Mouse (Mus musculus): ENCODE data around the gene Aldh3a2. TPM values are rescaled to one million over a fixed set of nuclear protein-coding genes. Genes with fewer than 3 reads are reported as not detected.
"Not testable (repeated sequence)": the region's sequence is repeated elsewhere in the genome, so short reads cannot be mapped to it uniquely, and the experiment has no call there.

Gene Aldh3a2
- polyA plus RNA-seq, 1 experiment = 77.7 TPM

GRCm38 (mm10) chr11:61174291-61174820, 92.9 kb downstream of the Aldh3a2 start:
- no peak for DNase-seq (ENCODE audit: low spot score)

GRCm38 (mm10) chr11:61173477-61173876, 93.8 kb downstream of the Aldh3a2 start:
- DNase-seq (ENCODE audit: low spot score) = not testable (repeated sequence)

Other genes starting within 250 kb of the Aldh3a2 start
- gene Kcnj12, start 244.9 kb downstream of the Aldh3a2 start, polyA plus RNA-seq (2012; rRNA removed) = 4.9 and 7.7 TPM in 2 replicates
- gene Tnfrsf13b, start 140.7 kb downstream of the Aldh3a2 start, polyA plus RNA-seq (2012; rRNA removed) = 3.5 and 4.3 TPM in 2 replicates
- gene Usp22, start 92.4 kb downstream of the Aldh3a2 start, polyA plus RNA-seq (2012; rRNA removed) = 51.9 and 53.3 TPM in 2 replicates
- 145 and 173 TPM in 2 replicates for gene Aldh3a1, start 59.9 kb downstream of the Aldh3a2 start, polyA plus RNA-seq (2012; rRNA removed)
- gene Slc47a2, start 75.4 kb upstream of the Aldh3a2 start, polyA plus RNA-seq (2012; rRNA removed) = 0.25 and 0.41 TPM in 2 replicates
- 24.4 and 29.1 TPM in 2 replicates for gene Slc47a1, start 110.9 kb upstream of the Aldh3a2 start, polyA plus RNA-seq (2012; rRNA removed)
- gene Rnf112, start 186.7 kb upstream of the Aldh3a2 start, polyA plus RNA-seq (2012; rRNA removed) = 0.87 and 1.3 TPM in 2 replicates
- 196 and 207 TPM in 2 replicates for gene Mfap4, start 218.0 kb upstream of the Aldh3a2 start, polyA plus RNA-seq (2012; rRNA removed)
- 23.7 and 26.3 TPM in 2 replicates for gene Mapk7, start 226.9 kb upstream of the Aldh3a2 start, polyA plus RNA-seq (2012; rRNA removed)
- gene B9d1, start 237.7 kb upstream of the Aldh3a2 start, polyA plus RNA-seq (2012; rRNA removed) = 25.2 and 29.8 TPM in 2 replicates